Mouse (Mus musculus) MEL (cell line): ENCODE data around the gene Ripor2. TPM values are rescaled to one million over a fixed set of nuclear protein-coding genes. Genes with fewer than 3 reads are reported as not detected.

Source experiments
- DNase-seq: peaks from one replicate; pipeline ENCODE4 v3.0.0; 2011; ENCODE audit warnings: low read depth, low spot score
- H3K27ac ChIP-seq: 2 replicates; pipeline ENCODE4 v1.5.1; 2012; ENCODE audit warnings: low read depth, mild to moderate bottlenecking, control low read depth, low read length, moderate library complexity; ENCODE audit not compliant: control insufficient read depth
- H3K27me3 ChIP-seq, 2 experiments: fragments of 150-350 bp in 1 of 2; sonication (generic) in 1 of 2; 2 replicates each; pipeline ENCODE4 v1.6.1; 2012; ENCODE audit warnings: low read length in 2 of 2, mild to moderate bottlenecking in 2 of 2, improper control_type of control experiment in 1 of 2, moderate library complexity in 1 of 2; ENCODE audit not compliant: insufficient read depth in 2 of 2, control insufficient read depth in 1 of 2
- H3K36me3 ChIP-seq, 2 experiments: 2 replicates each; pipeline ENCODE4 v1.6.1; 2012 to 2014; ENCODE audit warnings: low read length in 2 of 2, improper control_type of control experiment in 1 of 2, inconsistent platforms in 1 of 2, mild to moderate bottlenecking in 1 of 2; ENCODE audit not compliant: insufficient read depth in 2 of 2, control insufficient read depth in 1 of 2
- H3K4me1 ChIP-seq, 2 experiments: fragments of 150-350 bp in 1 of 2; sonication (generic) in 1 of 2; 2 replicates each; pipeline ENCODE4 v1.6.1; 2012; ENCODE audit warnings: low read length in 2 of 2, improper control_type of control experiment in 1 of 2, mild to moderate bottlenecking in 1 of 2; ENCODE audit not compliant: insufficient read depth in 2 of 2, control insufficient read depth in 1 of 2
- H3K4me3 ChIP-seq, 2 experiments: fragments of 150-350 bp in 1 of 2; sonication (generic) in 1 of 2; 2 replicates each; pipeline ENCODE4 v1.5.1; 2012; ENCODE audit warnings: low read depth in 2 of 2, low read length in 2 of 2, mild to moderate bottlenecking in 2 of 2, moderate library complexity in 2 of 2, control low read depth in 1 of 2, improper control_type of control experiment in 1 of 2; ENCODE audit not compliant: control insufficient read depth in 1 of 2, insufficient read depth in 1 of 2
- H3K79me2 ChIP-seq: 2 replicates; pipeline ENCODE4 v1.6.1; 2012; ENCODE audit warnings: mild to moderate bottlenecking, low read length, moderate library complexity; ENCODE audit not compliant: control insufficient read depth, poor library complexity, insufficient read depth
- H3K9ac ChIP-seq: 2 replicates; pipeline ENCODE4 v1.6.1; 2012; ENCODE audit warnings: low read depth, mild to moderate bottlenecking, control low read depth, low read length, moderate library complexity; ENCODE audit not compliant: control insufficient read depth, poor library complexity, severe bottlenecking
- H3K9me3 ChIP-seq: fragments of 150-350 bp; sonication (generic); replicated peaks from 2 replicates; pipeline ENCODE4 v1.6.1; 2012; ENCODE audit warnings: mild to moderate bottlenecking, low read length, improper control_type of control experiment, moderate library complexity; ENCODE audit not compliant: insufficient read depth
- CHD2 ChIP-seq: IDR thresholded peaks from 2 replicates; pipeline ENCODE4 v1.6.1; 2011; ENCODE audit warnings: low read length, improper control_type of control experiment
- ELF1 ChIP-seq: IDR thresholded peaks from 2 replicates; pipeline ENCODE4 v1.6.1; 2014; ENCODE audit warnings: low read depth, mild to moderate bottlenecking, inconsistent platforms, low read length, improper control_type of control experiment, moderate library complexity
- EP300 ChIP-seq, 2 experiments: IDR thresholded peaks; 2 replicates each; pipeline ENCODE4 v1.6.1; 2011; ENCODE audit warnings: improper control_type of control experiment in 2 of 2, low read length in 2 of 2, low read depth in 1 of 2, mild to moderate bottlenecking in 1 of 2
- ETS1 ChIP-seq: IDR thresholded peaks from 2 replicates; pipeline ENCODE4 v1.6.1; 2012; ENCODE audit warnings: low read depth, mild to moderate bottlenecking, inconsistent platforms, low read length, improper control_type of control experiment, moderate library complexity
- GABPA ChIP-seq: IDR thresholded peaks from 2 replicates; pipeline ENCODE4 v1.6.1; 2012; ENCODE audit warnings: low read depth, mild to moderate bottlenecking, inconsistent platforms, low read length, improper control_type of control experiment, moderate library complexity
- HCFC1 ChIP-seq: IDR thresholded peaks from 2 replicates; pipeline ENCODE4 v1.6.1; 2012; ENCODE audit warnings: low read depth, mild to moderate bottlenecking, inconsistent platforms, low read length, improper control_type of control experiment, moderate library complexity
- KAT2A ChIP-seq: conservative IDR thresholded peaks from 2 replicates; pipeline ENCODE4 v1.6.1; 2012; ENCODE audit warnings: low read depth, low read length, improper control_type of control experiment, inconsistent platforms
- MAFK ChIP-seq: IDR thresholded peaks from 2 replicates; pipeline ENCODE4 v1.6.1; 2011; ENCODE audit warnings: low read depth, mild to moderate bottlenecking, low read length, improper control_type of control experiment, borderline replicate concordance
- MAX ChIP-seq: IDR thresholded peaks from 2 replicates; pipeline ENCODE4 v1.6.1; 2011; ENCODE audit warnings: low read length, improper control_type of control experiment
- MAZ ChIP-seq: IDR thresholded peaks from 2 replicates; pipeline ENCODE4 v1.6.1; 2012; ENCODE audit warnings: low read depth, mild to moderate bottlenecking, inconsistent platforms, low read length, improper control_type of control experiment
- MXI1 ChIP-seq: IDR thresholded peaks from 2 replicates; pipeline ENCODE4 v1.6.1; 2011; ENCODE audit warnings: mild to moderate bottlenecking, low read depth, low read length, improper control_type of control experiment
- MYB ChIP-seq: IDR thresholded peaks from 2 replicates; pipeline ENCODE4 v1.6.1; 2011; ENCODE audit warnings: mild to moderate bottlenecking, low read depth, low read length, improper control_type of control experiment
- NRF1 ChIP-seq: IDR thresholded peaks from 2 replicates; pipeline ENCODE4 v1.6.1; 2014; ENCODE audit warnings: low read depth, mild to moderate bottlenecking, inconsistent platforms, low read length, improper control_type of control experiment, moderate library complexity; ENCODE audit not compliant: poor library complexity, insufficient read depth, severe bottlenecking
- RAD21 ChIP-seq: IDR thresholded peaks from 2 replicates; pipeline ENCODE4 v1.6.1; 2011; ENCODE audit warnings: mild to moderate bottlenecking, low read depth, low read length, improper control_type of control experiment
- TBP ChIP-seq: IDR thresholded peaks from 2 replicates; pipeline ENCODE4 v1.8.0; 2011; ENCODE audit warnings: low read depth, low read length, improper control_type of control experiment
- USF2 ChIP-seq, 2 experiments: IDR thresholded peaks; 2 replicates each; pipeline ENCODE4 v1.6.1; 2011 to 2012; ENCODE audit warnings: improper control_type of control experiment in 2 of 2, low read length in 2 of 2, borderline replicate concordance in 1 of 2, inconsistent platforms in 1 of 2, low read depth in 1 of 2, mild to moderate bottlenecking in 1 of 2; ENCODE audit not compliant: insufficient read depth in 1 of 2
- ZKSCAN1 ChIP-seq: IDR thresholded peaks from 2 replicates; pipeline ENCODE4 v1.6.1; 2012; ENCODE audit warnings: low read depth, mild to moderate bottlenecking, inconsistent platforms, low read length, improper control_type of control experiment, moderate library complexity
- ZMIZ1 ChIP-seq: IDR thresholded peaks from 2 replicates; pipeline ENCODE4 v1.6.1; 2012; ENCODE audit warnings: low read depth, mild to moderate bottlenecking, inconsistent platforms, low read length, improper control_type of control experiment, moderate library complexity
- polyA plus RNA-seq, 2 experiments: library from polyadenylated mRNA; stranded (reverse) in 1 of 2; unstranded in 1 of 2; fragments of >175 nt in 1 of 2; fragments of >200 nt in 1 of 2; gene quantifications; 2 replicates each; pipeline versions ENCODE4 v1.2.1 to v1.2.4; 2012; ENCODE audit warnings: low replicate concordance in 2 of 2, low read depth in 1 of 2; ENCODE audit not compliant: insufficient read length in 2 of 2, insufficient read depth in 1 of 2, missing spikeins in 1 of 2
- total RNA-seq: library from RNA; depleted of rRNA; stranded (reverse); fragments of 300-350 nt; gene quantifications from 2 replicates; pipeline ENCODE4 v1.2.3, GENCODE M21; 2012

The Ripor2 gene
- total and polyA plus RNA-seq, 3 experiments, result 13.5 to 18.5 TPM; not detected in 1

- H3K27ac ChIP-seq, result no peak overlapping the region
- peaks cover 5 to 23% of the 10 kb centered on the region in 2 experiments for H3K4me1 ChIP-seq
Observed at GRCm38 (mm10) chr13:24578317-24578716, 3.7 kb upstream of the Ripor2 start.

DNA sequence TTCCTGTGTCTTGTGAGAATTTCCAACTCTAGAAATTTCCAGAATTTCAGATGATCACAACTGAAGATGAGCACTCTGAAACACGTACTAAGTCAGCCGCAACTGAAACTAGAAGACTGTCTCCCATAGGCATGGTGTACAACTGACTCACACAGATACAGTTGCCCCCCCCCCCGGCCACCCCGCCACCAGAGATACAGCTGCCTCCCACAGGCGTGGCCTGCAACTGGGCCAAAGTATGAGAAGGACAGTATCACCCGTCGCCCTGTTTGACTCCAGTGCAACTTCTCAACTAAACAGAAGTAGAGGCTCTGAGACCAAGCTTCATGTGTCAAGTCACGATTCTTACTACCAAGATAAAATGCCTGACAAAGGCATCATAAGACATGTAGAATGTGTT is 1.2 kb upstream of the Ripor2 start:
- TF ChIP-seq ZKSCAN1 (no peak), ELF1 (no peak), HCFC1 (no peak), ETS1 (no peak), GABPA (no peak), RAD21 (no peak), MAFK (no peak), ZMIZ1 (no peak), MAX (no peak), EP300 (IDR thresholded peaks at IDR 0.05; ENCODE audit: low read depth in 1 of 2, low read length in 2 of 2) (no peak), USF2 (IDR thresholded peaks at IDR 0.05; ENCODE audit: borderline replicate concordance in 1 of 2, insufficient read depth in 1 of 2, low read depth in 1 of 2, low read length in 2 of 2) (no peak), MYB (no peak)
- H3K27me3 ChIP-seq, result no peaks in the 10 kb centered on the region
- H3K4me1 ChIP-seq, result peaks cover 5 to 16% of the 10 kb centered on the region in 2 experiments
- no peak overlapping the region for H3K27ac ChIP-seq
- H3K9me3 ChIP-seq, result no peaks in the 10 kb centered on the region
- H3K36me3 ChIP-seq, result peaks cover 3 to 16% of the 10 kb centered on the region in 2 experiments; a peak in 3 of 4 replicates
- no peak for DNase-seq
- no peak overlapping the region for H3K4me3 ChIP-seq
- H3K9ac ChIP-seq, result no peak overlapping the region
- peaks cover 2% of the 10 kb centered on the region; the same call in 1 of the 2 replicates for H3K79me2 ChIP-seq

More at GRCm38 (mm10) chr13:24578317-24578716, 3.7 kb upstream of the Ripor2 start:
- peaks cover 5% of the 10 kb centered on the region; the same call in 1 of the 2 replicates for H3K79me2 ChIP-seq
- peaks cover 3 to 22% of the 10 kb centered on the region in 2 experiments; a peak in 3 of 4 replicates for H3K36me3 ChIP-seq
- H3K9me3 ChIP-seq, result no peaks in the 10 kb centered on the region
- TF ChIP-seq USF2 (IDR thresholded peaks at IDR 0.05; ENCODE audit: borderline replicate concordance in 1 of 2, insufficient read depth in 1 of 2, low read depth in 1 of 2, low read length in 2 of 2) (no peak), TBP (no peak), MXI1 (no peak), KAT2A (no peak), NRF1 (no peak), MAZ (no peak), CHD2 (no peak)
- H3K9ac ChIP-seq, result no peak overlapping the region
- no peak overlapping the region for H3K4me3 ChIP-seq
- DNase-seq, result no peak
- no peaks in the 10 kb centered on the region for H3K27me3 ChIP-seq
